Mouse (Mus musculus): ENCODE measurements around the gene Marcks.

DNA sequence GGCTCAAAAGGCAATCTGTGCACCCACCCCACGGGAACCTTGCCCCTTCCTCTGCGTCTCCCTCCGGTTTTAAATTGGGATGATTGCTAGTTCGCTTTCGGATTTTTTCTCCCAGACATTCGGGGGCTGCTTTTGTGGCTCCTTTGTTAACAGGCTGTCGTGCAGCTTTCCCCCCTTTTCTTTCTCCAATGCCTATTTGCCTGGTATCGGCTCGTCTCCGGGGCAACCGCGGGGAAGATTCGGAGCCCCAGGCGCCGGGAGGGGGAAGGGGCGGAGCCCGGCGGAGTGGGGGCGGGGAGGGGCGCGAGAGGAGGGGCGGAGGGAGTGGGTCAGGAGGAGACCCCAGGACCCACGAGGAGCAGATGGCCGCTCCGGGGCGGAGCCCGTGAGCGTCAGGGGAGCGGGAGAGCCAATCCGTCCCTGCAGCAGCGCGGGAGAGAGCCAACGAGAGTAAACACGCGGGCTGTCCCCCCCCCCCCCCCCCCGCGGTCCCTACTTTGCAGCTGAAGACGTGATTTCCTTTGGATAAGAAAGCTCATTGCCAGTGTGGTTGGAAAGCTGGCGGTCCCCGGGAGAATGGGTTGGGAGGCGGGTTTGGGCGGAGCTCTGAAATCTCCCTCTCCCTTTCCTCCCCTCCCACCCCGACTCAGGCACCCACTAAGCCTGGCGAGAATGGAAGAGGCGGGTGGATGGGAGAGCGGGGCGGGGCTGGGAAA is 2.2 kb upstream of the Marcks start:
- no peak for TF ChIP-seq CTCF (IDR thresholded peaks at IDR 0.05; ENCODE audit: insufficient read depth, low read depth, low read length)
- peak; percentile 39; the same call in 1 of the 2 replicates for TF ChIP-seq POLR2A (IDR thresholded peaks at IDR 0.05; ENCODE audit: insufficient read depth, low read depth, low read length)
